Mouse (Mus musculus) layer of hippocampus, adult 2 months (tissue): ENCODE measurements around the gene 1700042G07Rik. TPM values are rescaled to one million over a fixed set of nuclear protein-coding genes. Genes with fewer than 3 reads are reported as not detected.

ENCODE experiments used
- DNase-seq, 2 experiments: peaks; one replicate each; pipeline ENCODE4 v3.0.0; 2022; ENCODE audit warnings: low spot score in 2 of 2
- H3K27ac ChIP-seq: fragments of 200-600 bp; 2 replicates; pipeline ENCODE4 v1.8.1; 2022
- H3K4me3 ChIP-seq: fragments of 200-600 bp; 2 replicates; pipeline ENCODE4 v1.8.1; 2022; ENCODE audit warnings: mild to moderate bottlenecking
- CTCF ChIP-seq: fragments of 200-600 bp; conservative IDR thresholded peaks from 2 replicates; pipeline ENCODE4 v1.8.1; 2022; ENCODE audit warnings: antibody characterized with exemption, mild to moderate bottlenecking, moderate library complexity
- total RNA-seq, 2 experiments: library from RNA; stranded (reverse); gene quantifications; 2 replicates each; pipeline ENCODE4 v1.2.3; 2021

The 1700042G07Rik gene
- total RNA-seq, 2 experiments from 2014 or later: not detected

- H3K4me3 ChIP-seq: peak overlapping the region; percentile 89
- TF ChIP-seq CTCF: no peak
- peak overlapping the region; percentile 98 for H3K27ac ChIP-seq
- DNase-seq: peak; percentile 15 to 41
These were observed 49.0 kb downstream of the 1700042G07Rik start for GRCm38 (mm10) chr4:116221996-116222842.

- peak overlapping the region; percentile 98 for H3K27ac ChIP-seq
- peak overlapping the region; percentile 89 for H3K4me3 ChIP-seq
- TF ChIP-seq CTCF: no peak
- DNase-seq: no peak
These were observed 49.6 kb downstream of the 1700042G07Rik start for GRCm38 (mm10) chr4:116222843-116223119.

Other genes starting within 250 kb of the 1700042G07Rik start
- not detected for gene Dmbx1, start 233.4 kb upstream of the 1700042G07Rik start, total RNA-seq
- 100 to 1,000 TPM; 152 to 157 TPM for gene Faah, start 155.4 kb upstream of the 1700042G07Rik start, total RNA-seq
- gene Nsun4, start 119.5 kb upstream of the 1700042G07Rik start, total RNA-seq: 10 to 100 TPM in 1 of 2 experiments, 1 to 10 TPM in 1; 9.9 to 10.0 TPM
- 100 to 1,000 TPM; 361 to 383 TPM for gene Uqcrh, start 98.3 kb upstream of the 1700042G07Rik start, total RNA-seq
- gene Lrrc41, start 98.1 kb upstream of the 1700042G07Rik start, total RNA-seq: 10 to 100 TPM; 42.8 to 46.4 TPM
- gene Rad54l, start 49.7 kb upstream of the 1700042G07Rik start, total RNA-seq: under 1 TPM; 0.64 to 0.91 TPM
- 10 to 100 TPM; 69.2 to 77.9 TPM for gene Pomgnt1, start 49.5 kb upstream of the 1700042G07Rik start, total RNA-seq
- gene Lurap1, start 22.0 kb upstream of the 1700042G07Rik start, total RNA-seq: 10 to 100 TPM; 23.4 to 25.8 TPM
- gene Tspan1, start 5.8 kb upstream of the 1700042G07Rik start, total RNA-seq: under 1 TPM in 1 of 2 experiments, not detected in 1; 0.33 TPM
- gene Gm49337, start within 50 bp of the 1700042G07Rik start, total RNA-seq: 1 to 10 TPM in 1 of 2 experiments, not detected in 1; 3.2 TPM
- 10 to 100 TPM; 31.3 to 33.8 TPM for gene Pik3r3, start 48.2 kb downstream of the 1700042G07Rik start, total RNA-seq